Mouse (Mus musculus): ENCODE data around the gene Clcnkb. TPM values are rescaled to one million over a fixed set of nuclear protein-coding genes. Genes with fewer than 3 reads are reported as not detected.
A peak's percentile ranks its signal among the peaks of the same experiment; 100 is the strongest.

Clcnkb gene
- polyA plus RNA-seq, 1 experiment from 2014 or later, result not detected

- Histone ChIP-seq H3K4me3 (ENCODE audit: low read depth, low read length) (no peak overlapping the region), H3K4me1 (ENCODE audit: control insufficient read depth, low read depth, low read length) (no peaks in the 10 kb centered on the region; the same call in 1 of the 2 replicates), H3K27me3 (ENCODE audit: control insufficient read depth, insufficient read depth, low read depth, low read length) (no peaks in the 10 kb centered on the region), H3K9ac (ENCODE audit: low read depth, low read length) (no peak overlapping the region), H3K9me3 (replicated peaks; ENCODE audit: control insufficient read depth, low read length) (no peaks in the 10 kb centered on the region), H3K36me3 (ENCODE audit: control insufficient read depth, insufficient read depth) (peaks cover 4% of the 10 kb centered on the region; the same call in 1 of the 2 replicates), H3K4me2 (ENCODE audit: low read depth, low read length) (no peak overlapping the region), H3K27ac (ENCODE audit: low read length) (no peak overlapping the region)
- 78% methylated on average over 14 of the region's 14 CpGs for WGBS (ENCODE audit: insufficient replicate concordance)
- ATAC-seq (ENCODE audit: low read depth), result no peak
Observed at GRCm38 (mm10) chr4:141456193-141456938, 40.6 kb upstream of the Clcnkb start.

GRCm38 (mm10) chr4:141455526-141455925 lies 39.7 kb upstream of the Clcnkb start:
- 86% methylated on average over 4 of the region's 4 CpGs for WGBS (ENCODE audit: insufficient replicate concordance)
- no peak overlapping the region for H3K4me2 ChIP-seq (ENCODE audit: low read depth, low read length)
- H3K27ac ChIP-seq (ENCODE audit: low read length), result no peak overlapping the region
- H3K36me3 ChIP-seq (ENCODE audit: control insufficient read depth, insufficient read depth), result peaks cover 4% of the 10 kb centered on the region; the same call in 1 of the 2 replicates
- no peak overlapping the region for H3K4me3 ChIP-seq (ENCODE audit: low read depth, low read length)
- no peak for ATAC-seq (ENCODE audit: low read depth)
- no peaks in the 10 kb centered on the region; the same call in 1 of the 2 replicates for H3K4me1 ChIP-seq (ENCODE audit: control insufficient read depth, low read depth, low read length)
- H3K27me3 ChIP-seq (ENCODE audit: control insufficient read depth, insufficient read depth, low read depth, low read length), result no peaks in the 10 kb centered on the region
- no peaks in the 10 kb centered on the region for H3K9me3 ChIP-seq (replicated peaks; ENCODE audit: control insufficient read depth, low read length)
- no peak overlapping the region for H3K9ac ChIP-seq (ENCODE audit: low read depth, low read length)

GRCm38 (mm10) chr4:141454581-141455350 lies 39.0 kb upstream of the Clcnkb start:
- H3K4me1 ChIP-seq (ENCODE audit: control insufficient read depth, low read depth, low read length), result no peaks in the 10 kb centered on the region; the same call in 1 of the 2 replicates
- H3K4me3 ChIP-seq (ENCODE audit: low read depth, low read length), result no peak overlapping the region
- H3K27ac ChIP-seq (ENCODE audit: low read length), result no peak overlapping the region
- peaks cover 4% of the 10 kb centered on the region; the same call in 1 of the 2 replicates for H3K36me3 ChIP-seq (ENCODE audit: control insufficient read depth, insufficient read depth)
- no peak overlapping the region for H3K9ac ChIP-seq (ENCODE audit: low read depth, low read length)
- WGBS (ENCODE audit: insufficient replicate concordance), result 51% methylated on average over 14 of the region's 14 CpGs
- no peak overlapping the region for H3K4me2 ChIP-seq (ENCODE audit: low read depth, low read length)
- H3K9me3 ChIP-seq (replicated peaks; ENCODE audit: control insufficient read depth, low read length), result no peaks in the 10 kb centered on the region
- ATAC-seq (ENCODE audit: low read depth), result no peak
- H3K27me3 ChIP-seq (ENCODE audit: control insufficient read depth, insufficient read depth, low read depth, low read length), result no peaks in the 10 kb centered on the region

- H3K27ac ChIP-seq (ENCODE audit: low read length), result no peak overlapping the region
- H3K27me3 ChIP-seq (ENCODE audit: control insufficient read depth, insufficient read depth, low read depth, low read length), result no peaks in the 10 kb centered on the region
- H3K9ac ChIP-seq (ENCODE audit: low read depth, low read length), result no peak overlapping the region
- 82% methylated on average over 9 of the region's 9 CpGs for WGBS (ENCODE audit: insufficient replicate concordance)
- H3K36me3 ChIP-seq (ENCODE audit: control insufficient read depth, insufficient read depth), result peaks cover 8% of the 10 kb centered on the region; the same call in 1 of the 2 replicates
- ATAC-seq (ENCODE audit: low read depth), result no peak
- H3K4me1 ChIP-seq (ENCODE audit: control insufficient read depth, low read depth, low read length), result no peaks in the 10 kb centered on the region; the same call in 1 of the 2 replicates
- no peaks in the 10 kb centered on the region for H3K9me3 ChIP-seq (replicated peaks; ENCODE audit: control insufficient read depth, low read length)
- no peak overlapping the region for H3K4me3 ChIP-seq (ENCODE audit: low read depth, low read length)
- no peak overlapping the region for H3K4me2 ChIP-seq (ENCODE audit: low read depth, low read length)
Observed at GRCm38 (mm10) chr4:141451916-141452450, 36.2 kb upstream of the Clcnkb start.

GRCm38 (mm10) chr4:141451251-141451650 lies 35.4 kb upstream of the Clcnkb start:
- H3K4me1 ChIP-seq (ENCODE audit: control insufficient read depth, low read depth, low read length), result no peaks in the 10 kb centered on the region; the same call in 1 of the 2 replicates
- 60% methylated on average over 2 of the region's 2 CpGs for WGBS (ENCODE audit: insufficient replicate concordance)
- H3K27me3 ChIP-seq (ENCODE audit: control insufficient read depth, insufficient read depth, low read depth, low read length), result no peaks in the 10 kb centered on the region
- ATAC-seq (ENCODE audit: low read depth), result no peak
- no peak overlapping the region for H3K27ac ChIP-seq (ENCODE audit: low read length)
- H3K4me2 ChIP-seq (ENCODE audit: low read depth, low read length), result no peak overlapping the region
- H3K9me3 ChIP-seq (replicated peaks; ENCODE audit: control insufficient read depth, low read length), result no peaks in the 10 kb centered on the region
- no peak overlapping the region for H3K4me3 ChIP-seq (ENCODE audit: low read depth, low read length)
- H3K9ac ChIP-seq (ENCODE audit: low read depth, low read length), result no peak overlapping the region
- peaks cover 8% of the 10 kb centered on the region; the same call in 1 of the 2 replicates for H3K36me3 ChIP-seq (ENCODE audit: control insufficient read depth, insufficient read depth)

- 74% methylated on average over 7 of the region's 7 CpGs for WGBS (ENCODE audit: insufficient replicate concordance)
- Histone ChIP-seq H3K9me3 (replicated peaks; ENCODE audit: control insufficient read depth, low read length) (no peaks in the 10 kb centered on the region), H3K27ac (ENCODE audit: low read length) (no peak overlapping the region), H3K36me3 (ENCODE audit: control insufficient read depth, insufficient read depth) (0 out of 2 replicates have a peak, but pooled peaks cover 5% of the 10 kb centered on the region), H3K4me3 (ENCODE audit: low read depth, low read length) (no peak overlapping the region), H3K4me2 (ENCODE audit: low read depth, low read length) (no peak overlapping the region), H3K9ac (ENCODE audit: low read depth, low read length) (no peak overlapping the region), H3K4me1 (ENCODE audit: control insufficient read depth, low read depth, low read length) (peaks cover 15% of the 10 kb centered on the region), H3K27me3 (ENCODE audit: control insufficient read depth, insufficient read depth, low read depth, low read length) (no peaks in the 10 kb centered on the region)
- no peak for ATAC-seq (ENCODE audit: low read depth)
Observed at GRCm38 (mm10) chr4:141446211-141446610, 30.4 kb upstream of the Clcnkb start.

GRCm38 (mm10) chr4:141445328-141445720 lies 29.5 kb upstream of the Clcnkb start:
- H3K4me1 ChIP-seq (ENCODE audit: control insufficient read depth, low read depth, low read length), result peaks cover 15% of the 10 kb centered on the region
- no peaks in the 10 kb centered on the region for H3K9me3 ChIP-seq (replicated peaks; ENCODE audit: control insufficient read depth, low read length)
- H3K4me3 ChIP-seq (ENCODE audit: low read depth, low read length), result peak overlapping the region; percentile 99
- H3K27ac ChIP-seq (ENCODE audit: low read length), result no peak overlapping the region
- no peak for ATAC-seq (ENCODE audit: low read depth)
- H3K9ac ChIP-seq (ENCODE audit: low read depth, low read length), result peak overlapping the region; percentile 90
- 20% methylated on average over 14 of the region's 14 CpGs for WGBS (ENCODE audit: insufficient replicate concordance)
- H3K4me2 ChIP-seq (ENCODE audit: low read depth, low read length), result peak overlapping the region; percentile 91
- 0 out of 2 replicates have a peak, but pooled peaks cover 5% of the 10 kb centered on the region for H3K36me3 ChIP-seq (ENCODE audit: control insufficient read depth, insufficient read depth)
- H3K27me3 ChIP-seq (ENCODE audit: control insufficient read depth, insufficient read depth, low read depth, low read length), result no peaks in the 10 kb centered on the region

- Histone ChIP-seq H3K36me3 (ENCODE audit: control insufficient read depth, insufficient read depth) (0 out of 2 replicates have a peak, but pooled peaks cover 5% of the 10 kb centered on the region), H3K4me1 (ENCODE audit: control insufficient read depth, low read depth, low read length) (peaks cover 15% of the 10 kb centered on the region), H3K27me3 (ENCODE audit: control insufficient read depth, insufficient read depth, low read depth, low read length) (no peaks in the 10 kb centered on the region), H3K9ac (ENCODE audit: low read depth, low read length) (peak within 1 kb of the TSS; percentile 90), H3K4me3 (ENCODE audit: low read depth, low read length) (peak within 1 kb of the TSS; percentile 99), H3K4me2 (ENCODE audit: low read depth, low read length) (peak within 1 kb of the TSS; percentile 91), H3K9me3 (replicated peaks; ENCODE audit: control insufficient read depth, low read length) (no peaks in the 10 kb centered on the region), H3K27ac (ENCODE audit: low read length) (peak within 1 kb of the TSS; percentile 53; the same call in 1 of the 2 replicates)
- peak; percentile 91 for ATAC-seq (ENCODE audit: low read depth)
- under 1% methylated on average over 68 of the region's 102 CpGs for WGBS (ENCODE audit: insufficient replicate concordance)
Observed at GRCm38 (mm10) chr4:141444451-141445327, 28.9 kb upstream of the Clcnkb start, which contains the start of gene Zbtb17. Zbtb17 (plus strand) TSS chr4:141444654.
